Mouse (Mus musculus): ENCODE data around the gene Pxylp1.

The Pxylp1 gene

DNA sequence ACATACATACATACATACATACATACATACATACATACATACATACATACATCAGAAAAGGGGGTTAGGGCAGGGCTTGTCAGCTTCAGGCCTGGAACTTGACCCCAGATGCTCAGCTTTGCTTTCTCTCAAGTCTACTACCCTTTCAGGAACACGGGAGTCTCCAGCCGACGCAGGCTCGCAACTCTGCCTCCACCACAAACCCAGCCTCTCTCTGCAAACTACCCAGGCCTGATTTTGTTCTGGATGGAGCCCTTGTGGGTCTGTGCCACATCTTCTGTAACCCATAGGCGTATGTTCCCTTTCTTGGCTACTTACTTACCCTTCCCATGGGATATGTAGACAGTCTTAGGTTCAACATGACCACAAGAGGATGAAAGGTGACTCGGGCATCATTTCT lies 1.7 kb downstream of the Pxylp1 start:
- no peak for DNase-seq (ENCODE audit: low spot score in 2 of 2)

DNA sequence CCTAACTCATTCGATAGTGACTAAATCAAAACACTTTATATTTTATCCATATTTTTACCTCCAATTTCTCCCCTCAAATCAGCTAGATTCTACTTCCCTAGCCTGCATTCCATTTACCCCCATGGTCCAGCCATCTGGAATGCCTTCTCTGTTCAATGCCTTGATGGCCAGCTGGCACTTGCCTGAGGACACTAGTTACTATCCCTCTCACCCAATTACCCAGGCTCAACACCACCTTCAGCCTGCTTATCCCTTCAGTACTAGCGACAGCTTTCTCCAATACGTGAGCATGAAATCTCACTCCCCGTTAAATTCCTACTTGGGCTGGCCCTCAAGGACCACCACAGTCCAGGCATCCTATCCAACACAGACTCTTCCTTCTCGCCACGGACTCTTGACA lies 2.2 kb downstream of the Pxylp1 start:
- no peak for DNase-seq (ENCODE audit: low spot score in 2 of 2)

DNA sequence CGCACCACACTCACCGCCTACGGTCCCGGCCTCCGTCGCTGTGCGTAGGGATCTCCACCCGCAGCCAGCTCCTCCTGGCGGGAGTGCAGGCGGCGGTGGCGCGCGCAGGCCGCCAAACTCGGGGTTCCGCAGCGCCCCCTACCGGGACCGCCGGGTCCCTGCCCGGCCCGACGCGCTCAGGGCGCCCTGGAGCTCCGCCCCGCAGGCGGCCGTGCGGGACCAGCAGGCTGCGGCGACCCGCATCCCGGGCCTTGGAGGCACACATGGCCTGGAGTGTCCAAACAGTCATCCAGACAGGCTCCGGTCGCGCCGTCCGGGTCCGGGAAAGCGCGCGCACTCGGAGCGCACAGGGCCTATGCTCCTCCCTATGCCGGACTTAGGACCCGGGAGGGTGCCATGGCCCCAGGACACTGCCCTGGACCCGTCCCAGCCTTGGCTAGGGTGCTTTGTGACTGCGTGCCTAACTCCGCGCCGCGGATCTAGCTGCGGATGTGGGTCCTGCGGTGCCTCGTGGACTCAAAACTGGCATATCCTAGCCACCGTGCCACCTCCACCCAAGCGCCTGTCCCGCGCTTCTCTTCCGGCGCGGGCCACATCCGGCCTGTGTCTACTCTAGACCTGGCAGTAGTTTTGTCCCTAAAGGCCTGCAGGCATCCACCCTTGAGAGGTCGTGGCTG lies 3.0 kb downstream of the Pxylp1 start:
- DNase-seq (ENCODE audit: low spot score in 2 of 2), result peak; percentile 62 to 66

DNA sequence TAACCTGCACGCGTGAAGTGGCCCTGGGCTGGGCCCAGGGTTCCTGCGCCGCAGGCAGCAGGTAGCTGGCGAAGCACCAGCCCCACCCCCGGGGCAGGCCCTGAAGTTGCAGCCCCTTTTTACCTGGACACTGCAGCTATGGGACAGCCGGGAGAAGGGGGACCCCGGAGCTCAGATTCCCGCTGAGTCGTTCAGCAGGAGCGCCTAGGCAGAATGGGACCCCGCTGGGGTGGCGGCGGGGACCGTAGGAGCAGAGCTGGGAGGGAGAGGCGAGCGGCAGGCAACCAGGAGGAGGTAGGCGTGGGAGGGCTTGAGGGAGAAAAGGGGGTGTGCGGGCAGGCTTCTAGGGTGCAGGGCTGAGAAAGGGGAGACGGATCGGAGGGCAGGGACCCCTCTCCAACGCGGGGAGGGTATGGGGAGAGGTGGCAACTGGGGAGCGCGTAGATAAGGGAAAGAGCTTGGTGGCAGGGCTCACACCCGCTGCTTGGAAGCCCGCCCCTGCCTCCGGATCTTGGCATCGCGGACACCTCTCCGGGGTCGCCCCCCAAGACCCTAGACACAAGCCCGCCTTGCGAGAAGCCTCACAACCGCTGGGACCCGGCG lies 3.6 kb downstream of the Pxylp1 start:
- DNase-seq (ENCODE audit: low spot score in 2 of 2), result no peak

DNA sequence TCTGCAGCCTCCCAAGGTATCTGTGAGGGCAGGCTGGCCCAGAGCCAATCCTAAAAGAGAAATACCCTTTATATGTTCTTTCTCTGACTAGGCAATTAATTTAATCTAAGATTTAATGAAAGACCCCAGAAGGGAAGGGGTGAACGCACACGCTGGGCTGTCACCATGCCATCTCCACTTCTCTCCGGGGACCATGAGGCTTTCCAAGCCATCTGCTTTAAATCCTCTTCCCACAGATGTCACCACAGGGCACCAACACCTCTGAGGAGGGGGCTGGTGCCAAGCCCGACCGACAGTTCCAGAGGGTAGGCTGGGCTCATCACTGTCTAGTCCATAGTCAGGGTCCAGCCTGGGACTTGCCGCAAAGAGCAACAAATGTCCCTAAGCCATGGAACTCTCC lies 4.5 kb downstream of the Pxylp1 start:
- DNase-seq (ENCODE audit: low spot score in 2 of 2), result no peak

DNA sequence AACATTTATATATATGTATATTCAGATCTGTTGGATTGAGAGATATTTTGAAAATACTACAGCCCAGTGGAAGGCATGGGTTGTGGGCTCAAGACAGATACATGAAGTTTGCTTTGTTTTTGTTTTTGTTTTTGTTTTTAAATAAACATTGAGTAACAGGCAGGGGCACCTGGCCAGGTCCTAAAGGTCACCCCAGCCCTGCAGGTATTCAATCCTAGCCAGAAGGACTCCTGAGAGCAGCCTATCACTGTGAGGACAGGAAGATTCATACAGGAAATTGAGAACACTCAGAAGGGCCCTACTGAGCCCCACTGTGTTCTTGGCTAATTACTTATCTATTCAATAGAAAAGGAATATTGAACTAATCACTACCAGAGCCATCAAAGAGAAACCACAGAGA lies 5.0 kb downstream of the Pxylp1 start:
- DNase-seq (ENCODE audit: low spot score in 2 of 2), result no peak

DNA sequence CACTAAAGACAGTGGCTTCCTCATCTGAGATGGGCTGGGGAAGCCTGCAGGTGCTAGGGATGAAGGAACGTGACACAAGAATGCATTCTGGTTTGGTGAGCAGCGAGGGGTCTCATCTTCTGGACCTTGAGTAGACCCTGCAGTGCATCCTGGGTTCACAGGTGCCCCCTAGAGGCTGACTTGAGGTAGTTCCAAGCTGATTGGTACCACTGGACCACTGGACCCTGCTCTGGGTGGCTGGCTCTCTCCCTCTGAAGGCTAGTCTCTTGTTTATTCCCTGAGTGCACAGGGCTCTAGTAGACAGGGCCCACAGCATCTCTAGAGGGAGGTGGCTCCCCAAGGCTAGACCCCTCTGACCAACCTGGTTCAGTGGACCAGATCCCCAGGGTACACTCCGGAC lies 6.7 kb downstream of the Pxylp1 start:
- DNase-seq (ENCODE audit: low spot score in 2 of 2), result no peak

DNA sequence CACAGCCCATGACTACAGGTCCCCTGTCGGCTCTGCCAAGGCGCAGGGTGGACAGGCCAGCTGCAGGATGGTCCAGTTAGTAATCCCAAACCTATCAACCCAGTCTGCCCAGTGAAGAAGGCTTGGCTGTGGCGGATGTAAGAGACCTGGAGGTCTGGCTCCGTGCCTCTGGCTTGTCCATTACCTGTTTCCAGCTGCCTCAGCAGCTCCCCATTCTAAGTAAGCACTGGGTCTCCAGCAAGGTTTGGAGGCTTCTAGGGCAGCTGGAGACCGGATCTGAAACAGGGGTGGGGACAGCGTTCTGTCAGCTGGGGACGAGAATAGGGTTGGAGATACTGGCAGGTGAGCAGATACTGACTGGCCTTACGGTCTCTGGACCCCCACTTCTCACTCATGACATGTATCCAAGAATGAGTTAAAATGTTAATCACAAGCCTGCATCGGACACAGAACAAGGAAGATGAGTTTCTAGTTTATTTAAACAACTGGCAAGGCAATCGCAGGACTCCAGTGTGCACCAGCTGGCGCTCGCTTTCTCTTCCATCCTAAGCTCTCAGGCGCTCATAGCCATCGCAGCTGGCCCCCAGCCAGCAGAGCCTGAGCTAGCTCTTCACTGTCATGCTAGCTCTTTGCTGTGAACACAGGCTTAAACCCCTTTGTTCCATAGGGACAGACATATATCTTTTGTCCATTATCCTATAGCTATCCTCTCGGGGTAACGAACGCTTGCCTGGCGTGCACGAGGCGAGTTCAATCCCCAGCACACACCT lies 9.8 kb downstream of the Pxylp1 start:
- no peak for DNase-seq (ENCODE audit: low spot score in 2 of 2)

DNA sequence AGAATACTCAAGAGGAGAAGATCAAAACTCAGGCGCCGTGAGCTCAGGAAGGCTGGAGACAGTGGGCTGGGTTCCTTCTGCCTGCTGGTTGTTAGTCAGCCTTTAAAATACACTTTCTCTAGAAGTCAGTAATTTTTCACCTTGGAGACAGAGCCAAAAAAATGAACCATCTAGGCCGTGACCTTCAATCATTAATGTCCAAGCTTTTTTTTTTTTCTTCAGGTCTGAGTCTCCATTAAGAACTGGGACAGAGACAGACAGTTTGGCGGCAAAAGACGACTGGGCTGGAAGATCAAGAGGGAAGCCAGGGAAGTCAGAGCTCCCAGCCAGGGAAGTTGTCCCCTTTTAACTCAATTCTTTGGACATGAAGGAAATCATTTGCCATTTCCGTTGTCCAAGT lies 10.6 kb downstream of the Pxylp1 start:
- DNase-seq (ENCODE audit: low spot score in 2 of 2), result no peak

DNA sequence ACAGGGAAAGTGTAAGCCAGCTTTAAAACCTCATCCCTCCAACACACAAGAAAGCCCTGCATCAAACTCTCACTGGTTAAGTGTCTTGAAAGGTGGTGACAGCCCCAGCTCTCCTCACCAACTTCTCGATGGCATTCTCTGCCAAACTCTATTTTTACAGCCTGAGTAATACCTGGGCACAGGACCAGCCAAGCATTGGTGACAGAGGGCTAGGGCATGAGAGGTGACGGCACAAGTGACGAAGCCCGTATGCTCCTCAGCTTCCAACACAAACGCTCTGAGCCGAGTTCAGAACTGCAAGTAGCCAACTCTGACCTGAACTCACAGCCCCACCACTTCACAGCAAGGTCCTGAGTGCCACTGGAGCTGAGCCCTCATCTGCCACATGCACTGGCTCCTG lies 13.4 kb downstream of the Pxylp1 start:
- no peak for DNase-seq (ENCODE audit: low spot score in 2 of 2)

DNA sequence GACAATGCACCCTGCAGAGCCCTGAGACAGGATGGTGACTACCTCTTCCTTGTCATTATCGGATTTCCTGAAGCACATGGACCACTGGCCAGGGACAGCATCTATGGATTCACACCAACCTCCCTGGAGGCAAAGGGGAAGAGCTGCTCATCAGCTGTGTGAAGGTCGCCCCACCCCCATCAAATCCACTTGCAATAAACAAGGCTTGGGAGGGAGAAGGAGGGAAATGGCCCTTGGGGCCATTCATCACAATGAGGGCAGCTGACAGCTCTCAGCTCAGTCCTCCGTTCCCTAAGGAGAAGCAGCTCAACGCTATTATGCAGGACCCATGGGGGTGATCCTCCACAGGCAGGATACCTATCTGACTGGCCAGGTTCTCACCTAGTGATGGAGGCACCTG lies 14.0 kb downstream of the Pxylp1 start:
- DNase-seq (ENCODE audit: low spot score in 2 of 2), result no peak

DNA sequence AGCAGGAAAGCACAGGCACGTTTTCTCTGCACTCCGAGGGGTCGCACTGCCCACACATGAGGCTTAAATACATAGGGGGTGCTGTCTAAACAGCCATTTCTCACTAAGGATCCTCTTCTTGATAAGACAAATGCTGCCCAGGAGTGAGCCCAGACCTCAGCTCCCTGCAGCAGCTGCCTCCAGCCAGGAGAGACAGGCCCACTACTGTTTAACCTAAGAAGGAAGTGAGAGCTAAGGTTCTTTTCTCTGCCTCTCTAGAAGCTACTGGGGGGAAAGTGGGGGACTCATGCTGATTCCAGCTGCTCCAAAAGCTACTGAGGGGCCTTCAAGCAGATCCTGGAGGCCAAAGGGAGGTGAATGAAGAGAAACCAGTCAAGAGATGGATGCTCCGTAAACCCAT lies 16.8 kb downstream of the Pxylp1 start:
- DNase-seq (ENCODE audit: low spot score in 2 of 2), result no peak

DNA sequence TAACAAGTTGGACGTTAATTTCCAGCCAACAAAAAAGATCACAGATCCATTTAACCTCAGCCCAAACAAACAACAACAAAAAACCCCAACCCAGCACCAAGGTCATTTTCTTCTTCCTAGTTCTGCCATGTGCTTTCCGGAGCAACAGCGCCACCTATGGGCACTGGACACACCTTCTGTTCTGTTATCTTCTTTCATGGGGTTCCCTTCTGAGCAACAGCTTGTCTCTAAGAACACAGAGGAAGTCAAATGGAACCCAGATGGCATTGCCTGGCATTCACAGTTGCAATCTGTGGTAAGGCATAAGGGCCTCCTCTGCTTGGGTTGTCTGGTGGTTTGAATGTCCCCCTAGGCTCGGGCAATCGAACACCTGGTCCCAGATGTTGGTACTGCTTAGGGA lies 19.4 kb downstream of the Pxylp1 start:
- peak in 1 of 2 experiments; percentile 14 for DNase-seq (ENCODE audit: low spot score in 2 of 2)

DNA sequence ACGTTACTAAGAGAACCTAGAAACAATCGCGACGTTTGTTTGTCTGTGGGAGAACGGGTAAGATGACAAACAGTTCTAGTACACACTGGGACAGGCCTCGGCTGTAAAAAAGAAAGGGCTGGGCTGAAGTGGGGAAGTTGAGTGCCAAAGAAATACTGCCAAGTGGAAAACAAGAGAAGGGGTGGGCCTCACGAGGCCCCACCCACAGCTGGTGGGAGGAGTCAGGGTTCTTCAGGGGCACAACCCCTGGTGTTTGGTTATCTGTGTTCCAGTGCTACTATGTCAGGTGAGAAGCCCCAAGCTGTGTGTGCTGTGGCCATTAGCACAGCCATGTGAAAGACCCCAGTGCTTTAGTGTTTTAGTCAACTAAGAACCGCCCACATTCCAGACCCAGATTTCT lies 22.4 kb downstream of the Pxylp1 start:
- no peak for DNase-seq (ENCODE audit: low spot score in 2 of 2)

DNA sequence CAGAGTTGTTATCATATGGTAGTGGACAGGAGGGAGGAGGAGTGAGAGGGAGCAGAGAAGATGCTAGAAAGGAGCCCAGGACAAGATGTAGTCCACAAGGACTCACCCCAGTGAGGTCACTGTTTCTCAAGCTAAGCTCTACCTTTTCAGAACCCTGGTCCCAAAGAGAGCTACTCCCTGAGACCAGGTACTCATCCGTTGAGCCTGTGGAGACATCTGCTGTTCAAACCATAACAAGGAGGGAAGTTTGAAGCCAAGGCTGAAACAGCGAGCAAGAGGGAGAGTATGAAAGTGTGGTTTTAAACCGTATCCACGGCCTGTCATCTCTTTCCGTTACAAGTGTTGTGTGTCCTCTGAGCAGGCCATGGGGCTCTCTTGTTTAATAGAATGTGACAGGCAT lies 22.9 kb downstream of the Pxylp1 start:
- DNase-seq (ENCODE audit: low spot score in 2 of 2), result no peak

DNA sequence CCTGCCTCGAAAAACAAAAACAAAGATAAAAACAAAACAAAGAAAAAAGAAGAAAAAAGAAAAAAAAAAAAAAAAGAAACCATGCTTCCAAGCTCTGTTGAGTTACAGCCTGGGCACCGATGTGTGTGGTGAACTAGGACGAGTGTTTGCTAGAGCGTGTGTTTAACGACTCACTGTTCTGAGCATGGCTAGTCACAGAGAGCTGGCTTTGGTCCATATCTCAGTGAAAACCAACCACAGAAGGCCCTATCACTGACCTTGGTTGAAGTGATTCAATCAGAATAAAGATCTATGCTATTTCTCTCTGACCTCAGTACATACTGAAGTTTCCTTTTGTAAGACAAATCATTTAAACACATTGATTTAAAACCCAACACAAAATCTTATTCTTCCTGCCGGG lies 23.9 kb downstream of the Pxylp1 start:
- no peak for DNase-seq (ENCODE audit: low spot score in 2 of 2)

DNA sequence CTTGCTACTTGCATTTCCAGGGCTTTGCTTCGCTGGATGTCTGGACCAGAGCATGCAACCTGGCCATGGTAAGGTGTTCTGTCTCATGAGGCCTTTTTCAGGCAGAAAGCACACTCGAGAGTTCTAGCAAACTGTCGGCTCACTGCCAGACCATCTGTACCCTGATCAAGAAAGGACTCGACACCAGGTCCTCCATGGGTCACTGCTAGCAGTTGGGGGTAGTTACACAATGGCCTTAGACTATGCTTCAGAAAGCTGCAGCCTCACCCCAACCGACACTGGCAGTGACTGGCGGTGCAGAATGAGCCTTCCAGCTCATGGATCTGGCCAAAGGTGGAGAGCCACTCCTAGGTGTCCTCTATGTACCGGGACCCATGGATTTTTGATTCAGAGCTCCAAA lies 25.3 kb downstream of the Pxylp1 start:
- DNase-seq (ENCODE audit: low spot score in 2 of 2), result no peak

DNA sequence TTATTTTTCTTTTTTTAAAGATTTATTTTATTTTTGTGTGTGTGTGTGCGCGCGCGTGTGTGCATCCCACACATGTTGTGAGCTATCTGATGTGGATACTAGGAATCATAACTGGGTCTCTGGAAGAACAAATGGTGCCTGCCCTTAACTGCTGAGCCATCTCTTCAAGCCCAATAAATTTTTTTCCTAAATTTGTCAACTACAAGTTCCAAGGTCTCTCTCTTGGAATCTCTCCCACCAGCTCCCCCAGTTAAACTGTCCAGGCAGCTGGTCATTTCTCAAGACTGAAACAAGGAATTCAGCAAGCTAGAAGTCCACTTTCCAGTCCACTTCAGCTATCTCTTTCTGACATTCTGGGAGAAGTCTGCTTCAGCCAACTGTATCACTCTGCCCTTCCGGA lies 26.3 kb downstream of the Pxylp1 start:
- no peak for DNase-seq (ENCODE audit: low spot score in 2 of 2)

DNA sequence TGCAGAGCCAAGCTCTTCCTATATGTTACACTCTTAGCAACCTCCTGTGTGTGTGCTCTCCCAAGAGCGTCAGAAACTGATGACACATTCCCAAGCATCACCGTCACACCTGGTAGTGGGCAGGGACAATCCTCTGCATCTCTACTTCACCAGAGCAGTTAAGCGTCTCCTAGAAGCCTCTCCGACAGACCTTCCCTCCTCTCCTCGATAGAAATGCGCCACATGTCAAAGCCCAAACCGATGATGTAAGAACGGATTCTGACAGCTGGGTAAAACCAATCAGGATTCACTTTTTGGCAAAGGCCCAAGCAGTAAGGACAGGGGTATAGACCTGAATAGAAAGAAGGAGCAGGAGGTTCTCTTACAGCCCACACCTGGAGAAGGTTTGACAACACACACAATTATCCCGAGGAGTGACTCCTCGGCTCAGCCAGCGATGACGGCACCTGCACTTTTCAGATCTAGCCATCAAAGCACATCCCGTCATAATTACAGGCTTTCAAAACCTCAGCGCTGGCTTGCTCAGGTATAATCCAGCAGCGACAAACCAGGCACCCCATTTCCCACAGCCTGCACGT lies 26.9 kb downstream of the Pxylp1 start:
- DNase-seq (ENCODE audit: low spot score in 2 of 2), result no peak

DNA sequence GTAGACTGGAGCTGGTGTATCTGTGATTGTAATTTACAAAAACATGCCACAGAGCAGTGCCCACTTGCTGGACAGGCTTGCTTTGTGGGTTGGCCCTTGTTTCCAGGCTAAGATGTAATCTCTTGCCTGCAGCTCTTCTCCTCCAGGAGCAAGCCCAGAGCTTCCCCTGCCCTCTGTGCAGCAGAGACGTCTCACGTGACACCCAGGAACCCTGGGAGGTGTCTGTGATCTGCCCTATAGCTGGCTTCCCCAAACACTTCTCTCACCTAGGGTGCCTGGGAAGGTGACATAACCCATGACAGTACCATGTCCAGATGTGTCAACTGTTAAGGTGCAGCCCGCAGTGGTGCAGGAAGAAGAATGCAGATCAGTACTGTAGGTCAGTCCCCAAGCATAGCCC lies 28.9 kb downstream of the Pxylp1 start:
- DNase-seq (ENCODE audit: low spot score in 2 of 2), result no peak

DNA sequence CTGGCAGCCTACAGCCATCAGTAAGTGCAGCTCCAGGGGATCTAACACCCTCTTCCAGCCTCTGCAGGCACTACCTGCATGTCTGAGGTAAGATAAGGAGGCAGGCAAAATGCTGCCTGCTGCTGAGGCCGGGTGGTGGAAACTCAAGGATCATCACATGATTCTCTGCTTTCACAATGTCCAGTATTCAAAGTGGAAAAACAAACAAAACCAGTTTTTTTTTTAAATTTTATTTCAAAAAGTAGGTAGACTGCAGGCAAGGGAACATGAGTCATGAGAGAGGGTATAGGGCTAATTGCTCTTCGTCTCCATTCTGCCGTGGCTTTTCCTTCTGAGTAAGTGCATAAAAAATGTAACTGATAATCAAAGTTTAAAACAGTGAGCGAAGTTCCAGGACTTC lies 29.6 kb downstream of the Pxylp1 start:
- DNase-seq (ENCODE audit: low spot score in 2 of 2), result no peak

DNA sequence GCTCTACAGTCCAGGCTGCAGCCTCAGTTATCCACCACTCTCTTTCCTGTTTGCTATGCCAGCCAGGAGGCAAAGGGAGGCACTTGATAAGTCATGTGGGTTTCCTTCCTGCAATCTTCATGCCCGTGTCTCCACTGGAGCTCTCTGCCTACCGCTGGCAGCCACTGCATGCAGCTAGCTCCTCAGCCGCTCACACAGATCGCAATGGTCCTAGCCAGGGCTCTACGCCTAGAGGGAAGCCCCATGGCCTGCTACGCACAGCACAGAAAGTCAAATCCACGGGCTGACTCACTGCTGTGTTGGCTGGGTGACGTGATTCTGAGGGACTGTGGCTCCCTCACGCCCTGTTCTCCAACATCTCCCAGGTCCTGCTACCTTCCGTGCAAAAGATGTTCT lies 31.4 kb downstream of the Pxylp1 start:
- DNase-seq (ENCODE audit: low spot score in 2 of 2), result no peak
